Mouse (Mus musculus) lung, embryonic 15.5 days (tissue): Measurements from ENCODE around the gene Obscn. TPM values are rescaled to one million over a fixed set of nuclear protein-coding genes. Genes with fewer than 3 reads are reported as not detected.
A peak's percentile ranks its signal among the peaks of the same experiment; 100 is the strongest.

ENCODE experiments used
- ATAC-seq: fragments of 200-750 bp; cut with Nextera tagmentation; 2 replicates; pipeline ENCODE4 v1.8.0; 2017; ENCODE audit warnings: moderate number of reproducible peaks, borderline replicate concordance; ENCODE audit not compliant: low FRiP score, low TSS enrichment; ENCODE audit errors: extremely low read depth
- H3K27ac ChIP-seq: fragments of 300-500 bp; sonication (generic); 2 replicates; pipeline ENCODE4 v1.5.1; 2015; ENCODE audit warnings: moderate library complexity, mild to moderate bottlenecking, inconsistent platforms
- H3K27me3 ChIP-seq: fragments of 300-500 bp; sonication (generic); 2 replicates; pipeline ENCODE4 v1.6.1; 2015; ENCODE audit warnings: inconsistent platforms
- H3K36me3 ChIP-seq: fragments of 300-500 bp; sonication (generic); 2 replicates; pipeline ENCODE4 v1.6.1; 2015; ENCODE audit warnings: inconsistent platforms
- H3K4me1 ChIP-seq: fragments of 300-500 bp; sonication (generic); 2 replicates; pipeline ENCODE4 v1.6.1; 2015; ENCODE audit warnings: inconsistent platforms
- H3K4me2 ChIP-seq: fragments of 300-500 bp; sonication (generic); 2 replicates; pipeline ENCODE4 v1.6.1; 2015; ENCODE audit warnings: inconsistent platforms, mild to moderate bottlenecking, moderate library complexity
- H3K4me3 ChIP-seq: fragments of 300-500 bp; sonication (generic); 2 replicates; pipeline ENCODE4 v1.5.1; 2015; ENCODE audit warnings: mild to moderate bottlenecking, inconsistent platforms
- H3K9ac ChIP-seq: fragments of 300-500 bp; sonication (generic); 2 replicates; pipeline ENCODE4 v1.6.1; 2015; ENCODE audit warnings: inconsistent platforms
- H3K9me3 ChIP-seq: fragments of 300-500 bp; sonication (generic); 2 replicates; pipeline ENCODE4 v1.6.1; 2016; ENCODE audit warnings: inconsistent platforms
- WGBS: fragments of 180-500 bp; shearing (Covaris S2); methylation state at CpG from one replicate; pipeline ENCODE4 v1.1.7; 2015; 5-methylcytosine and 5-hydroxymethylcytosine counted together
- polyA plus RNA-seq: library from polyadenylated mRNA; unstranded; fragments of >200 nt; fragmentation: Nextera tagmentation; extraction: Ambion mirVana; gene quantifications from 2 replicates; pipeline ENCODE4 v1.2.1, GENCODE M21; 2015

Obscn gene
- polyA plus RNA-seq, 1 experiment from 2014 or later, result 3.0 TPM

- no peak overlapping the region for H3K27ac ChIP-seq
- no peak overlapping the region for H3K4me3 ChIP-seq
- H3K4me1 ChIP-seq, result peaks cover 14% of the 10 kb centered on the region
- H3K4me2 ChIP-seq, result no peak overlapping the region
- H3K9ac ChIP-seq, result no peak overlapping the region
- H3K9me3 ChIP-seq, result peaks cover 2% of the 10 kb centered on the region; the same call in 1 of the 2 replicates
- H3K27me3 ChIP-seq, result peaks cover 34% of the 10 kb centered on the region
- H3K36me3 ChIP-seq, result no peaks in the 10 kb centered on the region; the same call in 1 of the 2 replicates
- ATAC-seq, result no peak
- 41% methylated on average over 12 of the region's 12 CpGs for WGBS
Measured at GRCm38 (mm10) chr11:58965001-58965760, 171.0 kb downstream of the Obscn start.

GRCm38 (mm10) chr11:58964216-58964615 lies 172.0 kb downstream of the Obscn start:
- Histone ChIP-seq H3K4me2 (no peak overlapping the region), H3K27ac (no peak overlapping the region), H3K9ac (no peak overlapping the region), H3K9me3 (peaks cover 2% of the 10 kb centered on the region; the same call in 1 of the 2 replicates), H3K4me3 (no peak overlapping the region), H3K4me1 (peaks cover 10% of the 10 kb centered on the region), H3K36me3 (no peaks in the 10 kb centered on the region), H3K27me3 (peaks cover 34% of the 10 kb centered on the region)
- WGBS, result 79% methylated on average over 7 of the region's 7 CpGs
- ATAC-seq, result no peak

DNA sequence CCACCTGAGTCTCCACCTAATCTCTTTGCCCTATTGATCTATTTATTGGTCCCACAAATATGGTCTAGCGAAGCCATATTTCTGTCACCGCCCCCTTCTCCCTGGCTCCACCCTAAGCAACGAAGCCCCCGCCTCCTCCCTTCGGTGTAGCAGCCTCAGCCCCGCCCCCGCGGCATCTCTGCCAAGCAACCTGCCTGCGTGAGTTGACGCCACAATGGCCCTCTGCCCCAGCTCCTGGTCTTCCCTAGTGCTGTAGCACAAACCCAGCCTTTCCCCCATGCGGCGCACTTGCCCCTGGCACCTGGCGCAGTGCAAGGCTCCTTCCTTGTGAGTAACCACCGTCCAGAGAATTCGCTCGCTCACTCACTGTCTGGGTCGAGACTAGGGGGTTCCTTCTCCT lies 172.7 kb downstream of the Obscn start:
- Histone ChIP-seq H3K9me3 (peaks cover 2% of the 10 kb centered on the region; the same call in 1 of the 2 replicates), H3K27ac (no peak overlapping the region), H3K4me1 (peaks cover 8% of the 10 kb centered on the region), H3K27me3 (peaks cover 34% of the 10 kb centered on the region), H3K4me2 (no peak overlapping the region), H3K4me3 (no peak overlapping the region), H3K36me3 (no peaks in the 10 kb centered on the region), H3K9ac (no peak overlapping the region)
- no peak for ATAC-seq
- 34% methylated on average over 17 of the region's 17 CpGs for WGBS

GRCm38 (mm10) chr11:58961364-58962177 lies 174.6 kb downstream of the Obscn start:
- Histone ChIP-seq H3K27me3 (peaks cover 34% of the 10 kb centered on the region), H3K4me3 (no peak overlapping the region), H3K4me1 (peaks cover 20% of the 10 kb centered on the region), H3K36me3 (peaks cover 5% of the 10 kb centered on the region; the same call in 1 of the 2 replicates), H3K27ac (no peak overlapping the region), H3K4me2 (no peak overlapping the region), H3K9ac (no peak overlapping the region), H3K9me3 (peaks cover 2% of the 10 kb centered on the region; the same call in 1 of the 2 replicates)
- WGBS, result 55% methylated on average over 50 of the region's 50 CpGs
- ATAC-seq, result no peak

GRCm38 (mm10) chr11:58959921-58960465 lies 176.2 kb downstream of the Obscn start:
- Histone ChIP-seq H3K36me3 (peaks cover 5% of the 10 kb centered on the region; the same call in 1 of the 2 replicates), H3K27me3 (peaks cover 34% of the 10 kb centered on the region), H3K4me2 (peak overlapping the region; percentile 88), H3K4me3 (peak overlapping the region; percentile 51), H3K9me3 (peaks cover 2% of the 10 kb centered on the region; the same call in 1 of the 2 replicates), H3K9ac (no peak overlapping the region; the same call in 1 of the 2 replicates), H3K4me1 (peaks cover 24% of the 10 kb centered on the region), H3K27ac (no peak overlapping the region)
- 3% methylated on average over 40 of the region's 40 CpGs for WGBS
- ATAC-seq, result peak; percentile 80; the same call in 1 of the 2 replicates

GRCm38 (mm10) chr11:58959186-58959825 lies 176.9 kb downstream of the Obscn start:
- peaks cover 33% of the 10 kb centered on the region for H3K27me3 ChIP-seq
- H3K9ac ChIP-seq, result no peak overlapping the region; the same call in 1 of the 2 replicates
- WGBS, result 33% methylated on average over 15 of the region's 15 CpGs
- H3K9me3 ChIP-seq, result peaks cover 2% of the 10 kb centered on the region; the same call in 1 of the 2 replicates
- H3K36me3 ChIP-seq, result peaks cover 5% of the 10 kb centered on the region; the same call in 1 of the 2 replicates
- no peak overlapping the region for H3K27ac ChIP-seq
- peak overlapping the region; percentile 51 for H3K4me3 ChIP-seq
- H3K4me1 ChIP-seq, result peaks cover 24% of the 10 kb centered on the region
- peak overlapping the region; percentile 88 for H3K4me2 ChIP-seq
- ATAC-seq, result no peak

DNA sequence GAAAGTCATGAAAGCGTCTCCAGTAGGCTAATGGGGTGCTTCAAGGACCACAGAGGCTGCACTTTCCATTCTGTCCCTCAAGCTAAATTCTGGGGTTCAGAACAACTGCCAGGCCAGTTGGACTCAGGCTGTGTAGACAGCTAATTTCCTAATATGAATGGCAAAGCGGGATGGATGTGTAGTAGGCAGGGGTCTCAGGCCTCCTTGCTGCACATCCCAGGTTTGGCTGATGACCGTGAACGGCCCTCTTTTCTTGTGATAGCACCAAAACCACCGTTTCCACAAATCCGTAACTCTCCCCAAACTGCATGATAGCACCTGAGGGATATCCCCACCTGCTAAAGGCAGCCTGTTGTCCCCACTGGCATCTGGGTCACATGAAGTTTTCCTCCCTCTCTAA lies 177.7 kb downstream of the Obscn start:
- no peak overlapping the region for H3K9ac ChIP-seq
- peaks cover 29% of the 10 kb centered on the region for H3K4me1 ChIP-seq
- H3K9me3 ChIP-seq, result peaks cover 2% of the 10 kb centered on the region; the same call in 1 of the 2 replicates
- no peak overlapping the region for H3K27ac ChIP-seq
- no peak overlapping the region for H3K4me3 ChIP-seq
- no peak for ATAC-seq
- peaks cover 25% of the 10 kb centered on the region for H3K27me3 ChIP-seq
- peaks cover 5% of the 10 kb centered on the region; the same call in 1 of the 2 replicates for H3K36me3 ChIP-seq
- whole genome bisulfite sequencing, result 81% methylated on average over 6 of the region's 6 CpGs
- H3K4me2 ChIP-seq, result no peak overlapping the region

- Histone ChIP-seq H3K27me3 (peaks cover 20% of the 10 kb centered on the region), H3K36me3 (peaks cover 5% of the 10 kb centered on the region; the same call in 1 of the 2 replicates), H3K9ac (0 out of 2 replicates have a peak overlapping the region, but pooled peaks have one; percentile 79), H3K9me3 (peaks cover 2% of the 10 kb centered on the region; the same call in 1 of the 2 replicates), H3K4me1 (peaks cover 31% of the 10 kb centered on the region), H3K4me2 (peak overlapping the region; percentile 87), H3K4me3 (peak overlapping the region; percentile 61; the same call in 1 of the 2 replicates), H3K27ac (no peak overlapping the region)
- no peak for ATAC-seq
- WGBS, result 83% methylated on average over 5 of the region's 5 CpGs
Measured at GRCm38 (mm10) chr11:58957226-58957914, 178.8 kb downstream of the Obscn start.

DNA sequence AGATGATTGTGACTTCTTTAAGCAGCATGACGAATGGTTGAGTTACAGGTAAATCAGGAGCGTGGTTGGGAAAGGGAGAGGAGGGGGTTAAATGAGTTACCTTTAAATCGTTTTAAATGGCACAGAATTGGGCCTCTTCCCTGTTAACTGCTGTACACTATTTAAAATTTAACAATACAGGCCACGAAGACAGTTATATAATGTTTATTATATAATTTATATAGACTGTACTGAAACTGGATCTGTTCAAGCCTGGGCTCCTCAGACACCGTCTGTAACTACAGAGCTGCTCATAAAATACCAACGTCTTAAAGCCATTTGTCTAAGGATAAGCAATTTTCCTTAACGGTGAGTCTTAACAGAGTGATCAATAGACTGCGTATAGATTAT lies 180.3 kb downstream of the Obscn start:
- Histone ChIP-seq H3K4me3 (peak overlapping the region; percentile 61), H3K9me3 (no peaks in the 10 kb centered on the region), H3K9ac (peak overlapping the region; percentile 79), H3K27ac (peak overlapping the region; percentile 100; the same call in 1 of the 2 replicates), H3K4me1 (peaks cover 31% of the 10 kb centered on the region), H3K36me3 (peaks cover 5% of the 10 kb centered on the region; the same call in 1 of the 2 replicates), H3K4me2 (peak overlapping the region; percentile 87), H3K27me3 (peaks cover 15% of the 10 kb centered on the region)
- ATAC-seq, result no peak
- 19% methylated on average over 8 of the region's 8 CpGs for WGBS

- peak overlapping the region; percentile 87 for H3K4me2 ChIP-seq
- H3K27ac ChIP-seq, result peak overlapping the region; percentile 100
- H3K36me3 ChIP-seq, result peaks cover 5% of the 10 kb centered on the region; the same call in 1 of the 2 replicates
- H3K27me3 ChIP-seq, result peaks cover 20% of the 10 kb centered on the region
- no peak; the same call in 1 of the 2 replicates for ATAC-seq
- H3K9ac ChIP-seq, result peak overlapping the region; percentile 79
- H3K4me3 ChIP-seq, result peak overlapping the region; percentile 61
- under 1% methylated on average over 20 of the region's 20 CpGs for WGBS
- no peaks in the 10 kb centered on the region for H3K9me3 ChIP-seq
- peaks cover 31% of the 10 kb centered on the region for H3K4me1 ChIP-seq
Measured at GRCm38 (mm10) chr11:58955143-58955867, 180.9 kb downstream of the Obscn start.
